Mouse (Mus musculus) G1E-ER4 (cell line): ENCODE measurements around the gene Zdhhc21. TPM values are rescaled to one million over a fixed set of nuclear protein-coding genes. Genes with fewer than 3 reads are reported as not detected.

Source experiments
- GATA1 ChIP-seq: IDR thresholded peaks from one replicate; pipeline ENCODE4 v1.8.0; 2012; ENCODE audit warnings: low read length, inconsistent platforms
- polyA plus RNA-seq: library from polyadenylated mRNA; stranded (reverse); fragments of >175 nt; gene quantifications from 2 replicates; pipeline ENCODE4 v1.2.3, GENCODE M21; 2012

Zdhhc21 gene
- polyA plus RNA-seq, 1 experiment: 3.0 TPM

DNA sequence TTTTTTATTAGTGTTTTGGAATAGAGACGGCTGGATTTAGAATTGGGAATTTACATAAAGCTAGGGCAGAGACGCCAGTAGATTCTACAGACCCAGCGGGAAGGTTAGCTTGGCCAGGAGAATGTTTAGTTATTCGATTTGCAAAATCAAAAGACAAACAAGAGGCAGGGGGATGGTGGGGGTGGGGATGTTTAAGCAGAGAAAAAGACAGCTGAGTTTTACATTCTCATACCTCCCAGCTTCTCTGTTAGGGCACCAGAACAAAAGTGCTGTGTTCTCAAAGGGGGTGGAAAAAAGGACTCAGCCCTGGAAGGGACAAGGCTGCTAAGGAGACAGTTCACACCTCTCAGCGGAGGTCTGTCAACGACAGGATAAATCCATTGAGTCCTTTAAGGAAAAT lies 12.4 kb upstream of the Zdhhc21 start:
- TF ChIP-seq GATA1: no peak

DNA sequence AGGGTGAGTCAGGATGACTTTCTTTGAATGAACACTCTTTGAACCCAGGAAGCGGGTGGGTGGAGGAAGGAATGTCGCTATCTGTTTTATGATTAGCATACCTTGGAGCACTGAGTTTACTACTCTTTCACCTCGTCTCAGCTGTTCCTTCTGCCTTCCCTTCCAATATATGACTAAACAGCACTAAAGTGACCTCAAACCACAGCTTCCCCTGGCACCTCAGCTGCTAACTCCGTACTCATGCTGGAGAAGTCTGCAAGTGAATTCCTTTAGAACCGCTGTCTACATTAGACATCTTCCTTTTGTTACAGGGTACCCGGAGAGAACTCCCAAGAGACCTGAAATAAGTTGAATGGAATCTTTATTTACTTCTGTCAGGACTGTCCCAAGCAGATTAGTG lies 11.2 kb upstream of the Zdhhc21 start:
- TF ChIP-seq GATA1: no peak

DNA sequence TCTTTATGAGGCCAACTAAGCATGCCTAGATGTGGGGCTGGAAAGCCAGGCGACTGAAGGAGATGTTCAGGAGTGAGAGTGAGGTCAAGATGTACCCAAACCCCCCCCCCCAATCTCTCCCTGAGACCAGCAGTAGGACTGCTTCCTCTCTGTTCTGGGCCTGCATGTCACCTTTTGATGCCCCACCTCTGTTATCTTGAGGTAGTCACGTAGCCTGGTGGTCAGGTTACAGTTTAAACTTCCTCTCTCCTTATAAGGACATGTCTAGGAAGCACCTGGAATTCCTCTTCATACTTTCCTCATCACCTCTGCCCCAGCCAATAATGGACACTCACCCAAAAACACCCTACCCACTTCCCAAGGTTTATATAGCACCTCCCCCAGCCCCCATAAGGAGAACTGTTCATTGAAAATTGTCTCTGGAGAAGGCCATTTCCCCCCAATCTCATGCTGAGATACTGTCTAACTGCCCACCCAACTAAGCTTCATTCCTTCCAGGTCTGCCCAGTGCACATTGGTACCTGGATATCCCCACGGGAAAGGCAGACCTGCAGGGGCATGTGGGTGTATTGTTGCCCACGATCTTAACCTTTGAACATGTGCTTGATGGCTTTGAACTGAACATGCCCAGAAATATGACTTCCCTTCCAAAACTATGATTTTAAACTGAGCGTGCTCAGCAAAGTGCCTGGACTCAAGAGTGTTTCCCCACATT lies 8.1 kb upstream of the Zdhhc21 start:
- TF ChIP-seq GATA1: no peak

DNA sequence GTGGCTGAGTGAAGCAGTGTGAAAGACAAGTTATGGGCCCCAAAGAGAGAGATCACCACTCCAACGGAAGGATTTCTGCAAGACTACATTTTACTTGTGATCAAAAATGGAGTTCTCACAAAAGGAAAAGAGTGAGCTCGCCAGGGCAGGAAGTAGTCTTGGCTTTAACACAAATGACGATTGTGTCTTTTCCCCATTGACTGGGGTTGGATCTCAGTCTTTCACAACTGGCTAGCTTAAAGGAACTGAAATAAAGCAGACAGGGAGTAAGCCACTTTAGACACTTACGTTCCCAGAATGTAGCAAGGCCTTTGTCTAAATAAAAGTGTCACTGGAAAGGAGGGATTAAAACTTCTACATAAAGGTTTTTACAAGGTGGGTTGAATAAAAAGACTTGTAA lies 7.4 kb upstream of the Zdhhc21 start:
- no peak for TF ChIP-seq GATA1

DNA sequence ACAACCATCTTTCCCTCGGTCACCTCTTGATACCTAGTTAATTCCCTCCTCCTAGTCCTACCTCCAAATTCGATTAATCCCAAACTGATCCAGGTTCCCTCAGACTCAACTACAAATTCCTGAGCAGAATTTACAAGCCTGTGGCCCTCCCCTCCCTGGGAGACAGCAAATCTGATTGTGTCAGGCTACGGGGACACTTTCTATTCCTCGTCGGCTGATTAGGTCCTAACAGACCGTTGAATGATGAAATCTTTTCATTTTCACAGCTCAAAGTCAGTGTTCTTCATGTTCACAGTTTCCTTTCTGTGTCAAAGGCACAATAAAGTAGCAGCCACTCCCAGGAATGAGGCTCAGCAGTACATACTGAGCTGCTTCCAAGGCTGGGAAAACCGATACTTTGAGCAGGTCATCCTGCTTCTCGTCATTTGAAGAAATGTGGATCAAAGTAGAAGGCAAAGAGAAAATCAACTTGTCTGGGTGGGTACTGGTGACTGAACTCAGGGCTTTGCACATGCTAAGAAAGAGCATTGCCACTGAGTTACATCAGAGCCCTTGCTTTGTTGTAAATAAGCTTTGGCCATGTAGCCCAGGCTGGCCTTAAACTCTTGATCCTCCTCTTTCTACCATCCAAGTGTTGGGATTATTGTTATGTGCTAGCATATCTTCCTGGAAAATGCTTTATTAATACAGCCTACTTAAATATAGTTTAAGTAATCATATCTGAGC lies 5.4 kb upstream of the Zdhhc21 start:
- TF ChIP-seq GATA1: no peak

DNA sequence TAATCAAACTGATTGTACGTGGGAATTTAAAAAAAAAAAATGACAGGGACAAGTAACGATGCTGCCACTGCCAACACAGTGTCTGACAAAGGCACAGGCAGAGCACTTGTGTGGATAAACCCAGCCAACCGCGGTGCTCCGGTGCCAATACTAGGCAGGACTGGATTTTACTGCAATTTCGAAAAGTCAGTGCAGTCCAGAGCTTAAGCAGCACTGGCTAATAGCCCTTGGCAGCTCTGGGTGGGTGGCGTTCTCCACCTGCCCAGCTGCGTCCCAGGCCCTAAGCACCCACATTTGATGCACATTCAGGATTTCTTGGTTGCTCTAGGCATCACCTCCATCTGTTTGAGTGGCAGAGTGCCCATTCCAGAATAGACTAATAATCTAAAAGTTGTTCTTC lies 3.6 kb upstream of the Zdhhc21 start:
- no peak for TF ChIP-seq GATA1

DNA sequence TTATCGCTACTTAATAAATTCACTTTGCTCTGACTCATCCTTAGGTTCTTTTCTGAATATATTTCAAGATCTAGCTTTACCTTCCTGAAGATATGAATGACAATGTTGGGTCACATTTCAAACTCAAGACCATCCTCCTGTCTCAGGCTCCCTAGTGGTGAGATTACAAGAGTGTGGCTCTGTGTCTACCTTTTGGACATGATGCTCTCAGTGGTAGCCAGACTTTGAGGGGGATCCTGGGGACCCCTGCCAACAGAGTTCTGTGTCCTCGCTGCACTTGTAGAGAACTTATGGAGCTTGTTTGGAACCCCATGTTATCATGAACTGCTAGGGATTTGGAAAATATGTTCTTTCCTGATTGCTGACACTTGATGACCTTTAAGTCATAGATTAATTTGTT lies 1.7 kb upstream of the Zdhhc21 start:
- no peak for TF ChIP-seq GATA1

DNA sequence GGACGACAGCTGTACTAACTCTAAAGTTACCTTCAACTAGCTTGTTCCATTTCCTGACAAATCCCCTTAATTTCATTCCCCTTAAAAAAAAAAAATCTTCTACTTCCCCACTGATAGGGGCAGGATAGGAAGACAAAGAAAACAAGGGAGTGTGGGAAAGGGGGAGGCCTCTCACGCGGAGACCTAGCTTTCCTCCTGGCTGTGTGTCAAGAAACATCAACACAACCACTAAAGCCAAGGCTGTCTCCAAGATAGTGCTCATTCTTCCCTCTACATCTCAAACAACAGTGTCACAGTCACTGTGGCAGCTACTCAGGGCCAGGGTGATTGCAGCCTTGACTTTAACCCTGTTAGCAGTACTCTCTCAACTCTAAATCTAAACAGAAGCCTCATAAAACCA lies 808 bp upstream of the Zdhhc21 start:
- TF ChIP-seq GATA1: no peak

DNA sequence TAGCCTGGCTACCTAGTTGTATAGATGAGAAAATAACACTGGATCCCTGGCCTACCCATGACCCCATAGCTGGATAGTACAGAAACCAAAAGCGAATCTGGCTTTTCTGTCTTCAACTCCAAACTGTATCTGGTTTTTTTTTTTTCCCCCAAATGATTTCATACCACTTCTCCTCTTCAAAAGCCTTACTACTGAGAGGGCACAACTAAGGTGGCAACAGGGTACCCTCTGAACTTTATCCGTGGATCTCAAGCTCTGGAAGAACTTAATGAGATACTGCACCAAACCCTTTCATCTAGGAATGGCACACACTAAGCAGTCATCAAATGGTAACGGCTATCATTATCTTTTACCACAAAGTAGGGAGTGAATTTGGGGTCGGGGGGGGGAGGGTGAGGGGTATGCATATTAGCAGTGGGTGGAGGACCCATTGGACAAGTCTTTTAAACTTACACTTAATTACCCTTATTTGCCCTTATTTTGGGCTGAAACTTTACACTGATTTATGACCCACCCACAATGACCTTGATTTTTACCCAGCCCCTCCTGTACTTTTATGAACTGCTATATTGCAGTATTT lies 1.2 kb downstream of the Zdhhc21 start:
- TF ChIP-seq GATA1: no peak

DNA sequence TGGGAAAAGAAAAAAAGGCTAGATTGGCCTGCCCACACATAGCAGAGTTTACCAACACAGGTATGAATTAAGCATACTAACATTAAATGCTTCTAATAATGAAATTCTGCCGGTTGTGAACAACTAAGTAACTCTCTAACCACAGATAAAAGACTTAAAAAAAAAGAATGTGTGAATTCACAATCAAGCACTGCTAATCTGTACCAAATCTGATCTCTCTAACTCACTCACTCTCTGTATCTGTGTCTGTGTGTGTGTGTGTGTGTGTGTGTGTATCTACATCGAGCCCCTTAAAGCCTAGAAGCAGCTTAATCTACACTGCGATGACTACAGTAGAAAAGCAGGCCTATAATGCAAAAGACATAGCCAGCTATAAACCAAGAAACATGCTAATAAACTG lies 2.8 kb downstream of the Zdhhc21 start:
- TF ChIP-seq GATA1: no peak

DNA sequence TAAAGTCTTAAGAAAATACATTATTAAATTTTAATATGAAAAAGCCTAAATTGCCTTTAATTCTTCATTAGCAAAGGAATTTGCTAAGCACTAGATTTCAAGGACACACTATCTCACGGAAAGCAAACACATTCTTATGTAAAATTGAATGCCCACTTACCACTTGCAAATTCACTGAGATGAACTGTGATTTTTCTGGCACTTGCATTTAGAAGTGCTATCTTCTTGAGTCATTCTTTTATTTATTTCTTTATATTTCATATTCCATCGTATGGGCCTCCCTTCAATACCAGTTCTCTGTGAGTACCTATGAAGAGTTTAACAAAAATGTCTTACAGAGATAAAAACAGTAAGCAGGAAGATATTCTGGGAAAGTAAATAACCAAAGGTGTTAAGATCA lies 5.9 kb downstream of the Zdhhc21 start:
- TF ChIP-seq GATA1: no peak

DNA sequence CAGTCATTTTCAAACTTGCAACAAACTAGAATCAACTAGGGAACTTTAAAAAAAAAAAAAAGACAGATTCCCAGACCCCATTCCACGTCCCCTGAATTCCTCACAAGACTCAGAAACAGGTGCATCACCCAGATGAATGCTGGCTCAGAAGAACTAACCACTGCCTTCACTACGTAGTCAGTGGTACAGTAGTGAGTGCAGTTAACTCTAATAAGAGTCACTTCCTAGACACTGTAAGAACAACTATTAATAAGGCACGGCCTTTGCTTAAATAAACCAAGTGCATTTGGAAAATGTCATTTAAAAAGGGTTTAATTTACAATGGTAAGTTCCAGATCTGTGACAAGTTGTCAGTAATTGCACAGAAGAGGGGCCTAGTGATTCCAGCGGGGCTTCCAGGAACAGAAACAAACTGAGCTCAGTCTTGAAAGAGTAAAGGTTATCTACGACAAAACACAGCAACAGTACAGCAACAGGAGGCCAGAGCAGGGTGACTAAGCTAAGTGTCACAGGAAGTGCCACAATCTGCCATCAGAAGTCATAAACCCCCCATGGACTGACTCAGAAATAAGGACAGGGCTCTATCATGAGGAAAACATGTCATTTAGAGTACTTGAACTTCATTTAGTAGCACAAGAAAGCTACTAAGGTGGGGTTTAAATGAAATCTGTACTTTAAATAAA lies 11.1 kb downstream of the Zdhhc21 start:
- TF ChIP-seq GATA1: peak; percentile 28

DNA sequence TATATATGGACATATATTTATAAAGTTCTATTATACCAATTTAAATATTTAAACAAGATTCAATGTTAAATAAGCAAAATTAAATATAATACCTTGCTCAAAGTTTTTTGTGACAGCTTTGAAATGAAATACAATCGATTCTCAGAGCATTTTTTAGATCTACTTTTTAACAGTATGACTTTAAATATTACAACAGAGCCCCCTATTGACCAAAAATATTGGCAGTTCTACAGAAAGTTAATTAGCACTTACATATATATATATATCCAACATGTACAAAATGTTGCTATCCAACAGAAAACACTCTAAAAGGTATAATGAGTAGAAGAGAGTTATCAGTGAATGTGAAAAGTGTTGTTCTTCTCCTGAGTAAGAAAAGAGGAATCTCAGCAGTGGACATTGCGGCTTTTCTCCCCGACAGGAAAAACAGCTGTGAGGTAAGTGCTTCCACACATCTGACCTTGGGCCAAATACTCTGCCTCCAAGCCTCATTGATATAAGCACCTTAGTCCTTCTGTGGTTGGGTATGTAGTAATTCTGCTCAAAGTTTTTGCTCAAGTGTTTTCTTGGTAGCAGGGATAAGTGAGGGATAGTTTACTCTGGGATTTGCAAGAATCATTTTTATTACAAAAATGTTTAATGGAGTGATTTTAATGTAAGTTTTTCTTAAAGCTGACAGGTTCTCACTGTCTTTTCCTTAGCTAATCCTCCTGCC lies 22.1 kb downstream of the Zdhhc21 start:
- no peak for TF ChIP-seq GATA1

DNA sequence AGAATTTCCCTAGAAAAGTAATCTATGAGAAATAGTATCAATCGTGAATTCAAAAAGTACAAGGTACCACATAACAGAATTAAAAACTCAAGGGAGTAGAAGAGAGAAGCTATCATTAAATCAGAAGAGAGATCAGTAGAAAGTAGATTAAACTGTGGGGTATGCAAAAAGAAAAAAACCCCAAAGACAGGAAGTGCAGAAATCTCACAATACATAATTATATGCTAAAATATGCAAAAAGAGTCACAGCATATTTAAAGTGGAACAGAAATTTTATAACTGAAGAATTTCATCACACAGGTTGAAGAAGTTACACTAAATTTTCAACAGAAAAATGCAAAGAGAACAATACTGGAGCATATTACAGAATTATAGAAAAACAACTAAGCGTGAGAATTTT lies 28.6 kb downstream of the Zdhhc21 start:
- TF ChIP-seq GATA1: no peak

DNA sequence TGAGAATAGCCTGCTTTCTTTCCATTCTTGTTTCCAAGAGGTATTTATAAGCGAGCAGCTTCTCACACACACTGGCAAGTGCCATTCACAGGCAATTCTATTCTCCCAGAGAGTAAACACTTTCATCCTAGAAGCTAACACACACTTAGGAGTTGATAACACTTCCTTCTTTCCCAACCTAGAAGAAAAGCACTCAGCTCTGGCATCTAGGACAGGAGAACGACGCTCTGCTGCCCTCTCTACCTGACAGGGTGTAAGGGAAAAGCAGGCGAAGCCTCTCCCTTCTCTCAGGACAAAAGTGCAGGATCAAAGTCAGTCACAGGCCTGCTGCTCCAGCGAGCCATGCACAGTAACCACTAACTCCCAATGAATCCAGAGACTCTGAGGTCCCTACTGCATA lies 30.3 kb downstream of the Zdhhc21 start:
- TF ChIP-seq GATA1: no peak

DNA sequence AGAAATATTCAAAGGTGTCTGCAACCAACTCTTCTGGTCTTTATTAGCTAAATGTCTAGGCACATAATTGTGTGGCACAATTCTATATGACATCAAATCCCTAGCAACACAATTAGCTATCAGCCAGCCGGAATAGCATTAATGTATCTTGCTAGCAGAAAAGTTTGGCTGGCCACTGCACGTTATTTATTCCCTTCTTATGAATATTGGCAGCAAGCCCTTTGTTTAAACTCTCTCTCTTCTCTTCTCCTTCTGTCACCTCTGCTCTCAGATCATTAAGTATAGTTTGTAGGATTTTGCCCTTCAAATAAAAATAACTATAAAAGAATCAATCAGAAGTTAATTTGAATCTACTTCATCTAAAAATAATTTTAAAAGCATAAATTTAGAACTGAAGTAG lies 32.8 kb downstream of the Zdhhc21 start:
- TF ChIP-seq GATA1: no peak

DNA sequence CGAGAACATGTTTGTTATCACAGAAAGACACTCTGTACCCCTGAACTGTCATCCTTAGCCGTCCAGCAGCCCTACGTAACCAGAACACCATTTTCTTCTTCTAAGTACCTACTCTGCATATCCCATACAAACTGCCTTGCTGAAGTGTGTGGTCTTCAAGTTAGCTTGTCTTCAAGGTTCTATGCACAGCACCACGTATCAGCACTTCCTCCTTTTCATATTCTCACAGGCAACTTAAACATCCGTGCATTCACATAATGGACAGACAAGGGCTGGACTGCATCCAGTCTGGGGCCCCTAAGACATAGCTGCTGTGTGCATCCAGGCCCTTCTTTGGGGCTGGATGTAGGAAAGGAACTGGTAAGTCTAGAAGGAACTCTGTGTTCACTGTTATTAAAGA lies 41.9 kb downstream of the Zdhhc21 start:
- TF ChIP-seq GATA1: no peak
